Mouse (Mus musculus) megakaryocyte-erythroid progenitor cell, adult 5-6 weeks (primary cell): ENCODE results near the gene Yars. TPM values are rescaled to one million over a fixed set of nuclear protein-coding genes. Genes with fewer than 3 reads are reported as not detected.

Experiments used
- ATAC-seq: replicated peaks from 2 replicates; pipeline ENCODE4 v1.8.0; 2016; ENCODE audit warnings: mild to moderate bottlenecking, inconsistent platforms; ENCODE audit not compliant: severe bottlenecking, poor library complexity, low FRiP score, low TSS enrichment
- total RNA-seq, 2 experiments: library from RNA; stranded (forward) in 1 of 2; stranded (reverse) in 1 of 2; fragments of 200-1000, 215-1000 nt in 1 of 2; fragments of >200 nt in 1 of 2; fragmentation: Nextera tagmentation in 1 of 2; gene quantifications; 2 replicates each; pipeline ENCODE4 v1.2.3; 2014 to 2017

The Yars gene
- total RNA-seq (2014; fragmentation: Nextera tagmentation), result 54.8 and 56.6 TPM in 2 replicates
- 45.5 and 46.2 TPM in 2 replicates for total RNA-seq (2017)

DNA sequence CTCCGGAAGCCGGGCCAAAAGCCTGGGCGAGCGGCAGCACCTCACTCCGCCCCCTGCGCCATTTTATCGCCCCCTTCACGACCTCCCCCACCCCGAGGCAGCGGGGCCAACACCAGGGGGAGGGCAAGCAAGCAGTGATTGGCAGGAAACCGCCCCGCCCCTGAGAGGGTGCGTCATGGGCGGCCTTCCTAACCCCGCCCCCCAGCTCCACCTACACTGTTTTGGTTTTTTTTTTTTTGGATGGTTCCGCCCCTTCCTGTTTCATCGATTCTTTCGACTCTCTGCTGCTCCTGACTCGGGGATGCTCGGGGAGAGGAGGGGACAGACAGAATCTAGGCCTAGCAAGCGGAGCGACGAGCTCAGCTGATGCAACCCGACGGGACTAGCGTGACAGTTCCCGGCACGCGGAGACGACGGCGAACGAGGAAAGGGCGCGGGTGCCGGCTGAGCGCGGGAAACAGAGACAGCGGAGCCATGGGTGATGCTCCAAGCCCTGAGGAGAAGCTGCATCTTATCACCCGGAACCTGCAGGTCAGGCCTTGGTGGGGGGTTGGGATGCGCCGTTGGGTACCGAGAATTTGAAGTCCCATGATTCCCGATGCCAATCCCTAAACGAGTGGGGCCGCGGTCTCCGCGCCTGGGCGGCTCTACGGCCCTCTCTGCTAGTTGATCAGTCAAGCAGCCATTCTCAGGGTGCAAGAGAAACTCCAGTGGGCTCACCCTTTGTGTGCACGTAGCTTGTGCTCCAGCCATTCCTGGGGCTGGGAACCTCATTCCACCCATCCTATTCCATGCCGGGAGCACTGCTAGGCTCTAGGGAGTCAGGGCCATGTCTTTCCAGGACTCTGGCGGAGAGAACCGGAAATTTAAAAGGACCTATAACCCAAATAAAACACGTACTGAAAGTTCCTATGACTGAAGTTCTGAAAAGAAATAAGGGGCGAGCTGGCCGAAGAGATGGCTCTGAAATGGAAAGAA lies at the start of gene Yars, which contains the start of gene S100pbp:
TSS of gene Yars (plus strand) at position 219 of the 978 bp plus-strand sequence.
TSS of gene S100pbp (minus strand) at position 186 of the 978 bp plus-strand sequence.
- peak; percentile 94 for ATAC-seq

DNA sequence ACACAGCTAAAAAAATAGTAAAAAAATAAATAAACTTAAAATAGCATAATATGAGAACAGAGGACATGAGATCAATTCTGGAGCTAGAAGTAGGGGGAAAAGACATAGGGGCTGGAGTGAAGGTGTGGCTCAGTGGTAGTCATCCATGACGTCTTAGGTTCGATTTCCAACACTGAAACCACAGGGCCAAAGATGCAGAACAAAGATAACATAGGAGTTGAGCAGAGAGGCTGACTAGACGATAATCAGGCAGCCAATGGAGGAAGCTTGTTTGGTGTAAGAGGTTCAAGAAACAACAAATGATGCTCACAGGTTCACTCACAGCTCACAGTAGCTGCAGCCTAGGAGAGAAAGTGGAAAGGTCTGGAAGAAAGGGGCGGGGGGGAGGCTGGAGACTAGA lies 48.8 kb upstream of the Yars start:
- 0 out of 2 replicates have a peak, but pooled peaks have one; percentile 27 for ATAC-seq

DNA sequence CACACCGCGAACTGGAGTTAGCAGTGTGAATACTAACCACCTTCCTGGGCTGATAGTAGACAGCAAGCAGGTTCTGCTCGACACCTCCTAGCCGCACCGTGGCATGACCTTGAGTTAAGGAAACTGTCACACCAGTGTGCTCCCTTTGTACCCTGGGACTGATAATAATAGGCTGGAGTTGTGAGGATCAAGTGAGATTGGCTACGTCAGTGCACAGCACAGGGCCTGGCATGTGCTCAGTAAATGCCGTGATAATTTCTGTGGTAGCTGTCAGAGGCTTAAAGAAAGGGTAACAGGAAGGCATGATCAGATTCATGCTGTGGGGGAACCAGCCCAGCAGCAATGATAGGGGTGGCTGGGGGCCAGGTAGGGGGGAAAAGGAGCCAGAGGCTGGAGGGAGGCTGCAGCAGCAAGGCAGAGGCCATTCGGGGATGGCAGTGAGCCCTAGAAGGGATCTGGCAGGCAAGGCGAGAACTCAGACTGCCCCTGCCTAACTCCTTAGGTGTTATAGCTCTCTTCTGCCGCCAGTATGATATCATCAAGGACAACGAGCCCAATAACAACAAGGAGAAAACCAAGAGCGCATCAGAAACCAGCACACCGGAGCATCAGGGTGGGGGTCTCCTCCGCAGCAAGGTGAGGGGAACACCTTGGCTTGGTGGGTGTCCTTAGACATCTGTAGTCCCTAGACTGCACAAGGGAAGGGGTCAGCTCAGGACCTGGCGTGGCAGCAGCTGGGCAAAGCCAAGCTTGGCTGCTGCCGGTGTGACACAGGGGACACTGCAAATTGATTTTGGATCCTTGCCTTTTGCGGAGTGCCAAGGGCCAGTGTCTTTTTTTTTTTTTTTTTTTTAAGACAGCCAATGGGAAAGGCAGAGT lies 47.8 kb upstream of the Yars start:
- peak; percentile 56 for ATAC-seq

DNA sequence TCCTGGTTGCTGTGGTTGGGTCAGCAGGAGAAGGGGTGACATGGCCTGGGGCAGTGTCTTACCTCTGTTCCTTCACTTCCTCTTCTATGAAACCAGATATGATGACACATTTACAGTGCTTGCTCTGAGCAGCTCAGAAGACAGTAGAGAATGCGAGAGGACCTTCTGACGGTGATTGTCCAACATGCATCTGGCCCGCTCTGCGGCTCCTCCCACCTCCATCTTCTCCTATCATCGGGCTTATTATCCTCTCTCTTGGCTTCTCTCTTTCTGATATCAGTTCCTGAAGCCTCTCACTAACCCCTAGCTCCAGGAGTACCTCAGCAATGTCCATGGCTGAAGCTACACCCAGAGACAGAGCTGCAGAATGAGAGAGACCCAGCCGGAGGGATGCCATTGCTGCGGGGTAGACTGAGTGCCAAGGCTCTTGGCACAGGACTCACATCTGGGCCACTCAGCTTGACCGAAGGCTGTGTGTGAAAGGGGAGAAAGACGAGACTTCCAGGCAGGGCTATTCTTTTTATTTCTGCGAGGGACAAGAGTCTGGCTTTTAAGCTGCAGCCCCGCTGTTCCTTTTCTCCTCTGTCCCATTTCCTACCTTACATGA lies 47.0 kb upstream of the Yars start:
- no peak for ATAC-seq

DNA sequence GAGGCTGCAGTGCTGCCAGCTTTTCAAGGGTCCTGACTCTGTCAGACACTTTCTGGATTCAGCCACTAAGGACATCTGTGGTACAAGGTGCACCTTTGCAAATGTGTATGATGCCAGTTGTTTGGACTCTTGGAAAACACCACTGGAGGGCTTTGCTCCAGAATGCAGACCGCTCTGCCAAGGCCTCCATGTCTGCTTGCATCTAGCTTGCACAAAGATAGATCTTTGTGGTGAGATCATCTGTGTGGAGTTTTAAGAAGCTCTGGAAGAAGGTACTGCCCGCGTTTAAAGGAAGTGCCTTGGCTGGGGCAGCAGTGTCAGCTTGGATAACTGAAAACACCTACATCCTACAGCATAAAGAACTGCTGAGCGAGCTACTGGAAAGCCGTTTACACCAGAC lies 46.1 kb upstream of the Yars start:
- ATAC-seq, result no peak

DNA sequence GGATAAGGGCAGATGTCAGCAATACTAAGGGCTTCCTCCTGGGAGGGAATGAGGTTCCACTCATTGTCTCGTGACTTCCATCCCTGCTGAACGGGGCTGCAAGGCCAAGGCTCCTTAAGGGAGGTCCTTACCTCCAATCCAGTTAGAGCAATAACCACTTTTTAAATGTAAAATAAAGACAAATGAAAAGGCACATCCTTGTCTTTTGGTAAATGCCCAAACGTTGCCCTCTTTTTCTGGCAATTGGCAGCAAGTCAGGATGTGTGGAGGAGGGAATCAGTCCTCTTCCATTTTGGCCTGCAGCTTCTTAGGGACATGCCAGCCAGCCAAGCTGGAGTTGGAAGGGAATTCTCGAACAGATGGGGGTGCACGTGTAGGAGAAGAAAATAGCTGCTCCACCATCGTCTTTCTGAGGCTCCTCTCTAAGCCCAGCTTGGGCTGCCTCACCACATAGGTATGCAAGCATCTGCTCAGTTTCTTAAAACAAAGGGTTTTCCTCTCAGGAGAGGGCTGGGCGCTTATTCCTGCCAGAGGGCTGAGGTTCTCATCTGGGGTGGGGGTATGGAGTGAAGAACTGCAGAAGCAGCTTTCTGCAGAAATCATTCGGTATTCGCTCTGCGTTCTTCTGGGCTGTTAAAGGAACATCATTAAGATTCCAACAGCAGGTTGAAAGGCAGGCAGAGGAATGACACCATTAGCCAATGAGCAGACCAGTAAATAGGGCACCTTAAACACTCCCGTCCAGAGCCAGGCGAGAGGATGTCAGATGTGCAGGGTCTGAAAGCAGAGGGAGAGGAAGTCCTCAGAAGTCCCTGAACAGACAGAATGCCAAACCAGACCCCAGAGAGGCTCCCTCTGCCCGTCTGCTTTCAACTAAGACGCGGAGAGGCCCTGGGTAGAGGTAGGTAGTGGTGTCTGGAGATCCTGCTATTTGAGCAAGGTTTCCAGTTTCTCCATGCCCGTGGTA lies 44.9 kb upstream of the Yars start:
- no peak for ATAC-seq

DNA sequence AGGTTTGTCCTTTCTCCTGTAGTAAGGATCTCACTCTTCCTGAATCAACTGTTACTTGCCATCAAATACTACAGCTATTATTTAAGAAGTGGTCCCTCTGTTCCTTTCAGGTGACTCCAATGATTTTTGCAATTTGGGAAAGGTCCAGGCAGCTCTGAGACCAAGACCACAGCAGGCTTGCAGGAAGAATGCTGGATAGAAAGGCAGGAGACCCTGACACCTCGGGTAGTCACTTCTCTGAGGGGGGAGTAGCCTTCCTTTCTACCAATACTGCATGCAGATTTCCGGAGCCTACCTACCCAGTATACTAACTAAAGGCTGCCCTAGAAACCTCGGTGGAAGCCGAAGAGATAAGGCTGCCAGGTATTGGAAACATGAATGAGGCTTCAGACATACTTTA lies 44.1 kb upstream of the Yars start:
- ATAC-seq, result no peak

DNA sequence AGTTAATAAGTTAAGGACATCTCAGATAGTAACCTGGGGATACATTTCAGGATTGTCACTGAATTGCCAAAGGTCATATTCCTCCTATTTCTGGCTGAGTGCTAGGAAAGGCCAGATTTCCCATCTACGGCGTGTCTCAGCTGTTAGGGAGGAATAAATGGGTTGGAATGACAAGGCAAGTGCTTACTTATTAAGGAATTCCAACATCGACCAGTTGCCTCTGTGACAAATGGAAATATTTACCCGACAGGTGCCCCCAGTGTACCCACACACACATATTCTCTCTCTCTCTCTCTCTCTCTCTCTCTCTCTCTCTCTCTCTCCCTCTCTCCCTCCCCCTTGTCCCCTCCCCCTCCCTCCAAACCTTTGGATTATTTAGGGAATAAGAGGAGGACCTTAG lies 43.6 kb upstream of the Yars start:
- no peak for ATAC-seq

DNA sequence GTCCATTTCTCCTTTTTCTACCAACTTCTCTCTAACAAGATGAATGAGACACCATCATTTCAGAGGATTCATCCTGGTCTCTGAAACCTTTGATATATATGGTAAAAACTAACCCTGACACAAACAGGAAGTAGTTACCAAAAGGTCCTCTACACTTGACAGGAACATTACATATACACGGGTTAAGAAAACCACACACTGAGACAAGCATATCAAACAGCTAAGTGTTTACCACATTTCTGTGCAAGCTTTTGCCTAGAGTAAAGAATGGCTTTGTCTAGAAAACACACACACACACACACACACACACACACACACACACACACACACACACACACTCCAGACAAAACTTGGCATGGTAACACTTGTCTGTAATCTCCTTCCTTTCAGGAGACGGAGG lies 43.2 kb upstream of the Yars start:
- ATAC-seq, result no peak

DNA sequence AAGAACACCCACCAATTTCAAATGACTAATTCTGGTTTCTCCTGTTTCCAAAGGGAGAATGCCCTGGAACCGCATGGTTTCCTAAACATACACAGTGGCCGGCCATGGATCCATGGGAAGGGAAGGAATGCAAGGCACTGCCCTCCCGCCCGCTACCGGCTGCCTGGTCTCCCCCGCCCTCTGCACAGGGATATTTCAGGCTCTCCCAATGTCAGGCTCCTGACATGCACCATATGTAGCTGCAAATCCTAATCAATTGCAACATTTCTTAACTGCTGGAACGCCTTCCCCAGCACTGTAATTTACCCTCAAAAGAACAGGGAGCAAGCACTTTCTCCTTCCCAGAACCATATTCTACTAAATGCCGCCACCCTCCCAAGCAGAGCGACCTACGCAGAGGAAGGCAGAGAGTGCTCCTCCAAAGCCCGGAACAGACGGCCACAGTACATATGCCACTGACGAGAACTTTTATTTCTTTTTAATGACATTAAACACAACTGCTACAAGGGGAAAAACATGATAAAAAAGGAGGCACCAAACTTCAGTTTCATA lies 41.9 kb upstream of the Yars start:
- no peak for ATAC-seq

DNA sequence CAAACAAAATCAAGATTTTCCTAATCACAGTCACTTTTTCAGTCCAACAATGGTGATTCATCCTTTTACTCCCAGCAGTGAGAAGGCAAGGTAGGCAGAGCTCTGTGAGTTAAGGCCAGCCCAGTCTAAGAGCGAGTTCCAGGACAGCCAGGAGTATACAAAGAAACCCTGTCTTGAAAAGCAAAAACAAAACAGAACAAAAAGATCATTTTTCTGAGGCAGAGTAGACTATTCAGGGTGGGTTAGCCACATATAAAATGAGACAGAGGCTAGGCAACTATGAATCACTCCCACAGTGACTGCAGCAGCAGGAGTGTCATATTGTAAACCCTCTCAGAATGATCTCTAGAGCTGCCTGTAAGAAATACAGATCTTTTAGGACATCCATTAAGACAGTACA lies 40.2 kb upstream of the Yars start:
- no peak for ATAC-seq

DNA sequence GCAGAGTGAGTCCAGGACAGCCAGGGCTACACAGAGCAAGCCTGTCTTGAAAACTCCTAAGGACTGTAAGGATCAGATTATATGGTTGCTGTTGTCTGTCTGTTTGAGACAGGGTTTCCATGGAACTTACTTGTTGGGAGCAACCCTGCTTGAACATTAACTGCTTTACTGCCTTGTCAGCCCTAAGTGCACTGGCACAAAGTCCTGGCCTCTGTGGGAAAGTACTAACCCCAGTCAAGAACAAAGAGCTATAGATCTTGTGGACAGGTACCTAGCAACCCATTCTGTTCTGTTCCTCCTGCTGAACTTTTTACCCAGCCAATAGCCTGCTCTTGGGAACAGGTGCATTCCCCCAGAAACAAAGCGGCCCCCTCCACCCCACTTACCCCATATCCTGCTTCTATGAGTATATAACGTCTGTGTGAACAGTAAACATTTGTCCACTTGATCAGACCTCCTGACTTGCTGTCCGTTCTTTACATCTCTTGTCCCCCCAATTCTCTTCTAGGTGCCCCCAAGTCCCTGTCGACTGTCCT lies 38.2 kb upstream of the Yars start:
- no peak for ATAC-seq

DNA sequence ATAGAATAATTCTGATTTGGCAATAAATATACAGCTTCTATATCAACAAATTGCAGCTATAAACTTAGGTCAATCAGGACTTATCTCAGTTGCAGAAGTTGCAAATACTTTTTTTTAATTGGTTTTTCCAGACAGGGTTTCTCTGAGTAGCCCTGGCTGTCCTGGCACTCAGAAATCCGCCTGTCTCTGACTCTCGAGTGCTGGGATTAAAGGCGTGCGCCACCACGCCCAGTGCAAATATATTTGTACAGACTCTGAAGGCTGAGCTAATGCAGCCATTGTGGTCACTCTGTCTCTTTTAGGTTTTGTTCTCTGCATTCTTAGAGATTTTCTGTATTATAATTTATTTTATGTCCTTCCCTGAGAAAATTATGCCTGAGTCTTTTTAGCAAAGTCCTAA lies 32.0 kb upstream of the Yars start:
- no peak for ATAC-seq

DNA sequence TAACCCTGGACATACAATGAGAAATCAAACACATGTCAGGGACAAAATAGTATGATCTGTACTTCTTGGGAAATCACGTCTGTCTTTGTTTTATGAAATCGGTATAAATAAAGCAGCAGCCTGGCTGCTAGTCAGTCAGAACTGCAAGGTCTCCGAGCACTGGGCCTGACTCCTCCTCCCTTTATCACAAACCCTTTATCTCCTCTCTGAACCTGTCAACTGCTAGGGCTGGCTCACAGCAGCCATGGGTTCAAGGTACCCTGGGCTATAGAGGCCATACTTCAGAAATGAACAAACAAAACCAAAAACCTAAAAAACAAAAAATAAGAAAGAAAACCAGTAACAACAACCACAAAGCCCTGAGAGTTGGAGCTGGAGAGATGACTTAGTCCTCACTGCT lies 31.0 kb upstream of the Yars start:
- peak; percentile 96 for ATAC-seq

DNA sequence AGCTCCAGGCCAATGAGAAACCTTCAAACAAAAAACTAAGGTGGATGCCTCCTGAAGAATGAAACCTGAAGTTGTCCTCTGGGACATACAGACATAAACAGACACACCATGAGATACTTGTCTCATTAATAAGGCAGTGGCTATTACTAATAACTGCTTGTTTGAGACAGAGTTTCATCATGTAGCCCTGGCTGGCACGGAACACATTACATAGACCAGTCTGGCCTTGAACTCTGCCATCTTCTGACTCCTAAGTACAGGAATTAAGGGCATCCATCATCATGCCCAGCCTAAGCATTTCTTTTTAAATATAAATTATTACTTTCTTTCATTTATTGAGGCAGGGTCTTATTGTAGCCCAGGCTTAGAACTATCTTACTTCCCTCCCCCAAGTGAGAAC lies 28.5 kb upstream of the Yars start:
- no peak for ATAC-seq

DNA sequence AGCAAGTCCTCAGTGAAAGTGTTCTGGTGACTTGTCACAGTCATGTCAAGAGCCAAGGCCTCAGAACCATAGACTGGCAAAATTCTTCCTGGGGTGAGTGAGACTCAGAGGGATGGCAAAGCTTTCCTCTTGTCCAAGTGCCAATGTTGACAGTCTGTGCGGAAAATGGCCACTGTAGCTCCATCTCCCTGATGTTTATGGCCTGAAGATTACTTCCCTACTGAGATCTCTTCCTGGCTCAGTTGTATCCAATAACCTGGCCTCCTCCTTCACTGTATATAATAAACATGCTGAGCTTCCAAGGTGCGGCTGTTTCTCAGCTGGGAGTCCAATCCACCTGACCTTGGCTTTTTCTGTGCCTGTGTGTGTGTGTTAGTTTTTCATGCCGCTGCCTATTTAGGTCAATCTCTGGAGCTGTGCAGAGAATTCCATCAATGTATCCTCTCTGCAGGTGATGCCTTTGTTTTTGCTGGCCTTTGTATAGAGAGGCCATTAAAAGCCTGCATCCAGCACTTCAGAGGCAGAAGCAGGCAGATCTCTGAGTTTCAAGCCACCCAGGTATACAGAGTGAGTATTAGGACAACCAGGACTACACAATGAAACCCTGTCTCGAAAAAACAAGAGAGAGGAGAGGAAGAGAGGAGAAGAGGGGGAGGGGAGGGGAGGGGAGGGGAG lies 27.8 kb upstream of the Yars start:
- ATAC-seq, result no peak

DNA sequence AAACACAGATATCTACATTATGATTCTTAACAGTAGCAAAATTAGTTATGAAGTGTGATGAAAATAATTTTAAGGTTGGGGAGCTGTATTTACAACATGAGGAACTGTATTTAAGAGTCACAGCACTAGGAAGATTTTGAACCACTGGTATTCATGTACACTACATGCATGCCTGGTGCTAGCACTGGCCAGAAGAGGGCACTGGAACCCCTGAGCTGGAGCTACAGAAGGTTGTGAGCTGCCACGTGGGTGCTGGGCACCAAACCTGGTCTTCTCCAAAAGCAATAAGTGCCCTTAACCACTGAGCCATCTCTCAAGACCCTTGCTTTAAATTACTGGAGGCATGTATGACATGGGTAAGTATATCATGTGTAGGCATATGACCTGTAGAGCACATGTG lies 17.0 kb upstream of the Yars start:
- no peak for ATAC-seq

DNA sequence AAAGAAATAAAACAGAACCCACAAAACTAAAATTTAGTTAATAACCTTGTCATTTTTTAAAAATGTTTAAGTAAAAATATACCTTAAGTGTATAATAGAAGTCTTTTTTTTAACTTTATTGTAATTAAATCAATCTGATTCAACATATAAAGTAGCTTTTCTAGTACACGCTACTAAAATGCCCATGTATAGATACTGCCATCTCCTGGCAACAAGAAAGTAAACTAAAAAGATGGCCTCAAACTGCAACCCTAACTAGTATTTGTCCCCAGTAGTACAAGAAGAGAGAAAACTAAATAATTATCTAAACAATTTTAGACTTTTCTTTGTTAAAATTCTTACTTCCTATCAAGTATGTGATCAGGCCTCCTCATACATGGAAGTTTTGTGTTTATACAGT lies 10.0 kb upstream of the Yars start:
- ATAC-seq, result no peak
